Mouse (Mus musculus): ENCODE measurements around the gene Sh3bp1. TPM values are rescaled to one million over a fixed set of nuclear protein-coding genes. Genes with fewer than 3 reads are reported as not detected.
A peak's percentile ranks its signal among the peaks of the same experiment; 100 is the strongest.

Sh3bp1 gene
- total RNA-seq, 4 experiments from 2014 or later = 2.6 to 6.3 (median 4.1) TPM

- DNase-seq (ENCODE audit: low spot score) = peak; percentile 34
Measured at GRCm38 (mm10) chr15:78877810-78878390, 21.7 kb upstream of the Sh3bp1 start.

- peak; percentile 48 for DNase-seq (ENCODE audit: low spot score)
Measured at GRCm38 (mm10) chr15:78878792-78879516, 20.6 kb upstream of the Sh3bp1 start.

GRCm38 (mm10) chr15:78880432-78880831 lies 19.1 kb upstream of the Sh3bp1 start:
- no peak for DNase-seq (ENCODE audit: low spot score)

GRCm38 (mm10) chr15:78881828-78882227 lies 17.7 kb upstream of the Sh3bp1 start:
- no peak for DNase-seq (ENCODE audit: low spot score)

- DNase-seq (ENCODE audit: low spot score) = no peak
Measured at GRCm38 (mm10) chr15:78889401-78889853, 10.1 kb upstream of the Sh3bp1 start.

GRCm38 (mm10) chr15:78892440-78892839 lies 7.1 kb upstream of the Sh3bp1 start:
- no peak for DNase-seq (ENCODE audit: low spot score)

- DNase-seq (ENCODE audit: low spot score) = no peak
Measured at GRCm38 (mm10) chr15:78894726-78895125, 4.8 kb upstream of the Sh3bp1 start.

- DNase-seq (ENCODE audit: low spot score) = no peak
Measured at GRCm38 (mm10) chr15:78895741-78896140, 3.8 kb upstream of the Sh3bp1 start.

GRCm38 (mm10) chr15:78896149-78896548 lies 3.4 kb upstream of the Sh3bp1 start:
- no peak for DNase-seq (ENCODE audit: low spot score)

GRCm38 (mm10) chr15:78897488-78897887 lies 2.1 kb upstream of the Sh3bp1 start:
- no peak for DNase-seq (ENCODE audit: low spot score)

- DNase-seq (ENCODE audit: low spot score) = no peak
Measured at GRCm38 (mm10) chr15:78898507-78899001, 1.0 kb upstream of the Sh3bp1 start.

- no peak for DNase-seq (ENCODE audit: low spot score)
Measured at GRCm38 (mm10) chr15:78899409-78899739, 194 bp upstream of the Sh3bp1 start, which contains the start of gene Gm49510. Gene Gm49510 (plus strand): TSS chr15:78899667.

- no peak for DNase-seq (ENCODE audit: low spot score)
Measured at GRCm38 (mm10) chr15:78900585-78901421, 1.2 kb downstream of the Sh3bp1 start.

GRCm38 (mm10) chr15:78901422-78901789 lies 1.8 kb downstream of the Sh3bp1 start:
- DNase-seq (ENCODE audit: low spot score) = no peak

- DNase-seq (ENCODE audit: low spot score) = peak; percentile 86
Measured at GRCm38 (mm10) chr15:78903243-78903642, 3.7 kb downstream of the Sh3bp1 start.

GRCm38 (mm10) chr15:78908399-78908798 lies 8.8 kb downstream of the Sh3bp1 start:
- DNase-seq (ENCODE audit: low spot score) = no peak

- DNase-seq (ENCODE audit: low spot score) = no peak
Measured at GRCm38 (mm10) chr15:78908982-78909381, 9.4 kb downstream of the Sh3bp1 start.

- no peak for DNase-seq (ENCODE audit: low spot score)
Measured at GRCm38 (mm10) chr15:78912040-78912439, 12.5 kb downstream of the Sh3bp1 start.

GRCm38 (mm10) chr15:78913632-78914090 lies 14.1 kb downstream of the Sh3bp1 start, which contains the start of gene Pdxp:
Gene Pdxp (plus strand): TSS chr15:78913919.
- peak; percentile 90 for DNase-seq (ENCODE audit: low spot score)

GRCm38 (mm10) chr15:78914091-78914822 lies 14.7 kb downstream of the Sh3bp1 start:
- no peak for DNase-seq (ENCODE audit: low spot score)

Data from heart, adult 8-10 months (tissue).